Mouse (Mus musculus) cerebellum, adult 9-10 months (tissue): ENCODE measurements around the gene Pcbp3.
A peak's percentile ranks its signal among the peaks of the same experiment; 100 is the strongest.

Experiments
- DNase-seq: peaks from one replicate; pipeline ENCODE4 v3.0.0; 2022

The Pcbp3 gene

DNA sequence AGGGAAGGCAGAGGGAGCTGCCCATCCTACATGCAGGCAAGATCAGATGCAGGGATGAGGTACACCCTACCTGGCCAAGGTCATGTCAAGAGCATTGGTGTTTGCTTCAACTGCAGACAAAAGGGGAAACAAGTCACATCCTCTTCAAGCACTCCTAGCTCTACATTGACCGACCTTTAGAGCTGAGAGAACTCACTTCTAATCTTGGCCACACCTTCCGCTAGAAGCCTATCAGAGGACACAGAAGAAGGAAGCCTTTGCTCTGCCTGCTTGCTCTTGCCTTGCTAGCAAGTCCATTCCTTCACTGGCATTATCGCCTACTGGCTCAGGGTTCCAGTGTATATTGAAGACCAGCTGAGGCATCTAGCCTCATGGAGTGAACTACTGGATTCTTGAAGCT lies 119.6 kb downstream of the Pcbp3 start:
- no peak for DNase-seq

DNA sequence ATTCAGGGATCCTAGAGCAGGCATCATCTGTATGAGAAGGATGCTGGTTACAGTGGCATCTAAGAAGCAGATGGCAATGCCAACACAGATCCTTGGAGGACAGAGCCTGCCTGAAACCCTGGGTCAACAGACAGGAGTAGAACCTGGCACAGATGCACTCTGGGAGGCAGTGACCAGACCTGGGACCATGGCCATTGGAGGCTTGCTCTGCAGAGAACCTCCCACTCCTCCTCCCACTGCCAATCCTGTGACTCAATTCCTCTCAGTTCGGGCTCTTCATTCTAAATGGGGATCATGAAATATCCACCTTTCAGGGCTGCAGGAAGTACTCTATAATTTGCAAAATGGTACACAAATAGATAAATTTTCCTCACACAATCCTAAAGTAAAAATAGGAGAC lies 120.5 kb downstream of the Pcbp3 start:
- no peak for DNase-seq

DNA sequence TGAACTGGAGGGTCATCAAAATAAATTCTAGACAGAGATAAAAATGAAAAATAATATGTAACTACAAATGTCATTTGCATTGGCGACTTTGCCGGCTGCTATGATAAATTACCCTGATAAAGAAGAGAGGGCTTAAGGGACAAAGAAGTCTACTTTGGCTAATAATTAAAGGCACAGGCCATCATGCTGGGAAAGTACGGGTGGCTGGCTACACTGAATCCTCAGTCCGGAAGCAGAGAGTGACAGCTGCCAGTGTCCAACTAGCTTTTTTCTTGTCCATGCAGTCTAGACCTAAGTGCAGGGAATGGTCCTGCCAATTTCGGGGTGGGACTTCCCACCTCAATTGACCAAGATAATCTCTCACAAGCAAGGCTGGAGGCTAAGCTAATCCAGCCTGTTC lies 121.1 kb downstream of the Pcbp3 start:
- no peak for DNase-seq

DNA sequence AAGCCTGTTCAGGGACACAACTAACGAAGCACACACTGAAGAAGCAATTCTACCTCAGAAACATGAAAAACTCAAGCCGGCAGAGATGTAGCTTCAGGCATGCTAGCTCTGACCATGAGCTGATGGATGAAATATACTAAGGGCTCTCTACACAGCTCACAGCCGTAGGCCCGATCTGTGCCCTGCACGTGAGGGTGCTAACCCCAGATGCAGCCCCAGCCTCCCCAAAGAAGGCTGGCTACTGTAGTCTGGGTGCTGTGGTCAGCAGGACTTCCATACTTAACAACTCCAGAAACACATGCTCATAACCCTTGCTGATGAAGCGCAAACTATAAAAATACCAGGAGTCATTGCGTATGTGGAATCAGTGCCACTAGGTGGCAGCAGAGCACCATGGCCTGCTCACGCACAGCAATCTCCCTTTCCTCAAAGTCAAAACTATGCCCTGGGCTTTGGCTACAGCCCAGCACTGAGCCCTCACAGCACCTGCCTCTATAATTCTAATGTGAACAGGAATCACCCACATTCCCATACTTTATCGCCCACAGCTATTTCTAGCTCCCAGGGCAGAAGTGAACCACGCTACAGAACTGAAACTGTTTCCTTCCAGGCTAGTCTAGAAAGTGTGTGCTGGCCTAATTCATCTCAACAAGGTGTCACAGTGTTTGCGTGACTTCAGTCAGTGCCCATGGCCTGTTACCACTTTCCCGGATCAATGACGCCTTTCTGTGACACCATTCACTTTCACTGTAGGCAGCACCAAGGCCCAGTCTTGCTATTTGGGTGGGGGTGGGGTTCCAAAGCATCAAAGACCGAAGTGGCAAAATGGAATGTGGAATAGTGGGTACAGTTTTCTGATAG lies 126.0 kb downstream of the Pcbp3 start:
- peak; percentile 93 for DNase-seq

DNA sequence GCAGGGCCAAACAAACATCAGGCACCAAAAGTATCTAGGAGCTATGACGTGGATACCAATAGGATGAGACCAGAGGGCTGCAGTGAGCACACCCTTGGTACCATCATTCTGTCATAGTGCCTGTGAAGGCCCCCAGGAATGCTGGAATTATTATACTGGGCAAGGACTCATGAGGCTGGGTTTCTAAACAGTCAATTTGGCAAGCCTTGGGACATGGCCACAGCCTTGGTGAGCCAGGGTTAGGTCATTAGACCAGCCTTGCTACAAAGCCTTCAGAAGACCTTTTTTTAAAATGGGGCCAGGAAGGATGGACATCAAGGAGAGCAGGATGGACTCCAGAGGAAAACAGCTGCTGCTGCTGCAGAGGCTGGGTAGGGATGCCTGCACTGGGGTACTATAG lies 128.8 kb downstream of the Pcbp3 start:
- DNase-seq = no peak

DNA sequence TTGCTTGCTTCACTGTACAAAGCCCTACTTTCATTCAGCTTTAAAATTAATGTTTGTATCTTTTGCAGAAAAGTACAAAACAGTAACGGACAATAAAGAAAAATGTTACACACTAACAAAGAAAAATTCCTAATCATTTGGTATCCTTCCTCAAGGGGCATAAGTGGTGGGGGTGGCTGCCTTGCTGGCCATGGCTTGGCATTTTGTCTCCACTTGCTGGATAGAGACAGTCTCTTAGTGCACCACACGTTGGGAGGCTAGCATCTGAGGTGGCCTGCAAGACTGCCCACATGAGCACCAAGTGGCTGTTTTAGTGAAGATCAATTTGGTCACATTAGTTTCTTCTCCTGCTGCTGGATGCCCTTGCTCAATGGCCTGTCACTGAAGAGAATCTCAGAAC lies 129.8 kb downstream of the Pcbp3 start:
- DNase-seq = no peak

DNA sequence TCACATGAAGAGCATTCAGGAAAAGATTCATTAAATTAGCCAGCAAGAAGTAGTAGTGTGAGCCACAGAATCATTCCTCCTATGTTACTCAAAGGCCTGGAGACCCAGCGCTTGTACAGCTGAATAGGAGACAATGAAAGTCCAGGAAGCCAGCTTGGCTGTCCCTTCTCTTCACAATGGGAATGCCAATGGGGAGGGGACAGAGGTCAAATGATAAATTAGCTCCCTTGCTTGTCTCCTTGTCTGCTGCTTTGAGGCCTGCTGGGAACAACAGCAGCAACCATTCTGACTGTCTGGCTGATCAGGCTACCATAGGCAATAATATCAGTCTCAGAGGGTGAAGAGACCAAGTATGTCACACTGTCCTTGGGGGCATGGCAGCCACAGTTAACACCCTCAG lies 130.5 kb downstream of the Pcbp3 start:
- DNase-seq = no peak

DNA sequence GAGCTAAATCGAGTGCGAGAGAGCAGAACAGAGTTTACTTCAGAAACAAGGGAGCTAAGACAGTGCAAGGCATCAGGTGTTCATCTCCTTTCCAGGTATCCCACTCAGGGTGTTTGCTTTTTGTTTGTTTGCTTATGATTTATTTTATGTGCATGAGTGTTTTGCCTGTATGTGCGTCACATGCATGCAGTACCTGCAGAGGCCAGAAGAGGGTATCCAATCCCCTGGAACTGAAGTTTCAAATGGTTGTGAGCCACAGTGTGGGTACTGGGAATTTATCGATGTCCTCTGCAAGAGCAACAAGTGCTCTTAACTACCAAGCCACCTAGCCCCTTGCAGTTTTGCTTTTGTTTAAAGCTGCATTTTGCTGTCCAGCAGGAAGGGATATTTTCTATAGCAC lies 132.8 kb downstream of the Pcbp3 start:
- DNase-seq = no peak

DNA sequence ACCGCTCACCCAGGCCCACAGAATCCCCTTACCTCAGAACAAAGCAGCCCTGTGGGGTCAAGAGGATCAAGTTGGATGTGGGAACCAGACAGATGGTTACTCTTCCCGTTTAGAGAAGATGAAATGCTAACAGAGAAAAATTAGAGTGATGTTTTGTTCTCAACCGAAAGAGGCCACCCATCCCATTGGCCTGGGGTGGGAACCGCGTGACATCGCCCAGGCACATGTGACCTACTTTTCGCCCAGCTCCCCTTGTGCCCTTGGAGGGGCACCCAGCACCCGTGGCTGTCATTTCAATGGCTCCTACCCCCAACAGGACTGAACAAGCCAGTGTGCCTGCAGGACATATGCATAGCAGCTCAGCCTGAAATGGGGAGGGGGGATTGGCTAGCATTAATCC lies 139.0 kb downstream of the Pcbp3 start:
- no peak for DNase-seq

DNA sequence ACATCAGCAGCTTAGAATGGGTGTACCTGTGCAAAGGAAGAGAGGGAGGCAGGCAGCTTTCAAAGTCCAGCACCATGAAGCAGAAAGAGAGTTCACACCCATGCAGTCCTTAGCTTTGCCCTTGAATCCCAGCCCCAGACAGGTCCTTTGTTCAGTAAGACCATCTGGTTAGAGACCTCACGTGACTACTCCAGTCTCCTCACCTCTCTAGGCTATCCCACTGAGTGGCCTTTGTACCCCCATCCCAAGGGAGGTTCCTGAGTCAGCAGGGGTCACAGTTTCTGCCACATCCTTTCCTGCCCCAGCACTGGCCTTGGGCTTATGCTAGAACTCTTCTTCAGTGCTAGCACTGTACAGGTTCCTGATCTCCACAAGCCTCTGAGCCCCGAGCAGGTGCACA lies 142.4 kb downstream of the Pcbp3 start:
- DNase-seq = peak; percentile 33

DNA sequence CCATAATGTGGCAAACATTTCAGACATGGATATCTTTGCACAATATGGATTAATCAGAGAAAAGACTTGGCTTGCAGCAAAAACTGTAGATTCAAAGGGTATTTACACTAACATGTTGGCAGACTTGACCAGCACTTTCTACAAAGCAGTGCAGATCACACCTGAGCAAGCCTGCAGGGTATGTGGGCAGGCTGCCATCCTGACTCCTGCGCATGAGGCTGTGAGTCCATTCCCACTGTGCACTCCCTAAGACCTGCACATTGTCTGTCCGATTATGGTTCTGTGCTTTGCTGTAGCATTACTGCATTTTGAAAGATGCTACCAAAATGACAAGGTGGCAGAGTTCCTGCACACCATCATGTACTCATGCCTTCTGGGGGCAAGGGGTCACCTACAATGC lies 143.3 kb downstream of the Pcbp3 start:
- peak; percentile 76 for DNase-seq

DNA sequence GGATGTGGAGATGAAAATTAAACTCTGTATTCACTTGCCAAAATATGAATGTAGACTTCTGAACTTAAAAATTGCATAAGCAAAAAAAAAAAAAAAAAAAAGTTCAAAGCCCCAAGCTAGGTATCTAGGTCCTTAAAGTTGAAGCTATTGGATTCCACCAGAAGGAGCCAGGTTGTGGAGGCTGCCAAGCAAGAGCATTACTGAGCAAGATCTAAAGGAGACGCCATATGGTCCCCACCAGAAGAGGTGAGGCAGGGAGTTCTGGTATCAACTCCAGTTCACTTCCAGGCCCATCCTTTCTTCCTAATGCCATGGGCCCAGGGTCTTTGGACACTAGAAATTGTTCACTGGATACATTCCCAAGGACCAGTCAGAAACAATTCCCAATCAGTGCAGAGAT lies 144.8 kb downstream of the Pcbp3 start:
- DNase-seq = no peak

DNA sequence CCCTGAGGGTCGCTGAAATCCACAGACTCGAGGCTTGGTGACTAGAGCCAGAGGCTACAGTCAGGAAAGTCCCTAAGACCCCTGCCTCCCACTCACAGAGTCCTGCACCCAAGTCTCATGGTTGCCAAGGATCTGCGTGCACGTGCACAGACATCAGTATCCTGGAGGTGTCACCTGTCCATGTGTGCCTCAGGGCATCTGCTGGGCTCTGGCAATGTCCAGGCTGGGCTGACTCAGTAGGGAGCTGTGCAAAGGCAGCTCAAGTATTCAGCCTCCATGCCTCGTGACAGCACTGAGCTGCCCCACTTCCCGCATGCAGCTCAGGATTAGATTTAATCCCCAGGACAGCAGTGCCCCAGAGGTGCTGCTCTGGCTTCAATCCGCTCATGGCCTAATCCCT lies 145.3 kb downstream of the Pcbp3 start:
- DNase-seq = no peak

DNA sequence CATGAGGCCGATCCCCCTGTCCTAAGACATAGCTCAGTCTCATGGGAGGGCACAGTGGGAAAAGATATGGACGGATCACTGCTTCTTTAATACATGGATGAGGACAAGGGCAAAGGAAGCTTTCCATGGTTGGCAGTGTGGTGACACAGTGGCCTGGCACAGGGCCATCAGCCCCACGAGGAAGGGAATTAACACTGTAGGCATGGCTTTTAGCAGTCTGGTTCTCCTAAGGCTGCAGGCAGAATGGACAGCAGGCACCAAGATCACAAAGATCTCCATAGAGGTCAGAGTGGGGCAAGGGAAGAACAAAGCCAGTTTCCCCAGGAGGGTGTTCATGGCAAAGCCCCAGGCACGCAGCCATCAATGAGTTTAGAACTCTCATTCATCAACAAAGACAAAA lies 146.2 kb downstream of the Pcbp3 start:
- DNase-seq = peak; percentile 80

DNA sequence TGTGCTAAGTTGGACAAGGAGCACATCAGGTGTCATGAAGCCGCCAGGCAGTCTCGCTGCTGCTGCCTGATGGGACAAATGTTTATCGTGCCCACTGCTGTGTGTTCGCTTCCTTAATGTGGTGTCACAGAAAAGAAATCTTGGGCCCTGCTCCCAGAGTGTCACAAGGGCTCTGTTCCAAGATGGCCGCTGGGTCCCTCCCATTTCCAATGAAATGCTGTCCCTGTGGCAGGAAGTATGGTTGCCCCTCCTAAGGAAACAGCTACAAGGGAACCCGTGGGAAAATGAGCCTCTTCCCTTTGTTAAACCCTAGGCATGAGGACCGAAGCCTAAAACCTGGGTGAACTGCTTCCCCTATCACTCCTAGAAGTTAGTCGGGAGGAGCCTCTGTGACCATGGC lies 146.9 kb downstream of the Pcbp3 start:
- DNase-seq = peak; percentile 38

DNA sequence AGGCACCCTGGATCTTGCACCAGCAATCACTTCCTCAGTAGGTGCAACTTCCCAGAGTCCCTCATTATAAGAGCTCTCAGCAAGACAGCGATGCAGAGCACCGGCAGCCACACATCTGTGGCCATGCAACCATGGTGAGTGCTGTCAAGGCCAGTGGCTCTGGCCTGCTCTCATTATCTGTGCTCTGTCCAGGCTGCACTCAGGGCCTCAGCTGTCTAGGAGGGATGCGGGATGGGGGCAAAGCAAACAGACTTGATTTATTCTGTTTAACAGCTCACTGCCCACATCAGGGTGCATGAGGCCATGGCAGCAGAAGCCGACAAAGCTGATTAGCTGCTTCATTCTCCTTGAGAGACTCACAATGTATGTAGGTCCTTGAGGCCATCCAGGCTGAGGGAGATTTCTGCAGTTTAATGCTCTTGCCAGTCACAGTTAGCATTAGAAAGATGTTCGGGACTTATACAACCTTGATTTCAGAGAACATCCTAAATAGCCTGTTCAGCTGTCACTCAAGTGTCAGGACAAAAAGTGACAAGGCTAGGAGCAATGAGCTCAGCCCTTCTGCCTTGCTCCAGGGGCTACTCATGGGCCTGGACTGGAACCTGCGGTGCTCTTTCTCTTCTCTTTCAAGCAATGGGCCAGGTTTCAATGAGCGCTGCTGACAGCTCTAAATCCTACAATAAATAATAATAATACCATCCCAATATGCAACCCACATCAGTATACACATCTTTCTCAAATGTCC lies 151.6 kb downstream of the Pcbp3 start:
- peak; percentile 39 for DNase-seq

DNA sequence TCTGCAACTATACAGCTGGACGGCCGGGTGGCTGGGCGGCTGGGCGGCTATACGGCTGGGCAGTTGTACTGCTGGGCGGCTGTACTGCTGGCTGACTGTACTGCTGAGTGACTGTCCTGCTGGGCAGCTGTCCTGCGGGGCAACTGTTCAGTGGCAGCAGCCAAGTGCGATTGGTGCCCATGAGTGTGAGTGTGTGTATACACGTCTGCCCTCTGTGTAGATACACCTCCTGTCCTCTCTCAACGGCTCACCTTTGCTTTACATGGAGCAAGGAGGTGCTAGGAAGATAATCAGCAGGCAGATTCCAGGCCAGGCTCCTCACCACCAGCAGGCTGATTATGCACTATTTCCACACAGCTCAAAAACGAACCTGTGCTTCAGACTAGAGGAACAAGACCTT lies 152.2 kb downstream of the Pcbp3 start:
- DNase-seq = peak; percentile 54

DNA sequence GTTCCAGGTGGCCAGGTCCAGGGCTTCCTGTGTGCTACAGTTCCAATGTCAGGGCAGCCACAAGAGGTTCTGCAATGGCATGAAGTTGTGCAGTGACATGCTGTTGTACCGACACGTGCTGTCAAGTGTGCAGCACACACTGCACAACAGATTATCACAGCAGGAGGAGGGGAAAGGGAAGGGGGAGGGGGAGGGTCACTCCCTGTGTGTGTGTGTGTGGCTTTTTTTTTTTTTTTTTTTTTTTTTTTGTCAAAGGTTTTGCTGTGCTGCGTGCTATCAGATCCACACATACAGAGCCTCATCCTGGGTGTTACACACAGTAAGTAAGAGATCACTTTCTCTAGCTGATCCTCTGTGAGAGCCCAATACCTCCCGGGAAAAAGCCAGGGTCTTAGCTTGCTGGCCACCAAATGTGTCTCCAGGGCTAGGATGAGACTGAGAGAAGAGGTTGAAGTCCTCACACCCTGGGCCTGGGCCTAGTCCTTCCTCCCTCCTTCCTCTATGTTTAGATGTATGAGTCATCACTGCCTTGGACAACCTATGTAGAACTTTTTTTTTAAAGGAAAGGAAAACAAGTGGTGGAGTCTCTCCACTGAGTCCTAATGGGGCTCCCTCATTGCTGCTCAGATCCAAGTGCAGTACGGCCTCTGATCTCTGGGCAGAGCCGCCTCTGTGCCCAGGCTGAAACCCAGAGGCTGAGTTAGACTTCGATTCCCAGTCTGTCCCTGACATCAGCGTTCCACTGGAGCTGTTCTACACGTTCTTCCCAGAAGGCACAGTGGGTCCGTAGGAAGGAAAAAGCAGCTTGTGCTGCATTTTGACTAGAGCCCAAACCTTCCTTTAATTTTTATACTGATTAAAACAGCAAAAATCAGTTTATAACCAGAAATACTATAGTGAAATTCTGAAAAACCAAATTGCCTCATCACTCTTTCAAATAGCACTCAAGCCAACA lies 153.0 kb downstream of the Pcbp3 start:
- DNase-seq = peak; percentile 53

DNA sequence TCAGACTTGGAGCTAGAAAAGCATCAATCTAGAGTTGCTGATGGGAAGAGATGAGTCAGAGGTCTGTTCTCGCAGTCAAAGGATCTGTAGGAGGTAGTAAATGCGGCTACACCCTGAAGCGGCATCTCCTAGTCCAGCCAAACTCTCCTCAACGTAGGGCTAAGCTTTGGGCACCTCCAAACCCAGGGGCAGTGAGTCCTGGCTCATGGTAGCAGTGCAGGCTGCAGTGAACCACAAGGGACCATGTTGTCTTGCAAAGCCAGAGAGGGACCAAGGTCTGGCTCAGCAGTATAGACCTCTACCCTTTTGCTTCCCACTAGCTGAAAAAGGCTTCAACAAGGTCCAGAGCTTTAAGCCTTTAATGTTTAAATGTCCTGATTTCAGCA lies 159.2 kb downstream of the Pcbp3 start:
- no peak for DNase-seq

DNA sequence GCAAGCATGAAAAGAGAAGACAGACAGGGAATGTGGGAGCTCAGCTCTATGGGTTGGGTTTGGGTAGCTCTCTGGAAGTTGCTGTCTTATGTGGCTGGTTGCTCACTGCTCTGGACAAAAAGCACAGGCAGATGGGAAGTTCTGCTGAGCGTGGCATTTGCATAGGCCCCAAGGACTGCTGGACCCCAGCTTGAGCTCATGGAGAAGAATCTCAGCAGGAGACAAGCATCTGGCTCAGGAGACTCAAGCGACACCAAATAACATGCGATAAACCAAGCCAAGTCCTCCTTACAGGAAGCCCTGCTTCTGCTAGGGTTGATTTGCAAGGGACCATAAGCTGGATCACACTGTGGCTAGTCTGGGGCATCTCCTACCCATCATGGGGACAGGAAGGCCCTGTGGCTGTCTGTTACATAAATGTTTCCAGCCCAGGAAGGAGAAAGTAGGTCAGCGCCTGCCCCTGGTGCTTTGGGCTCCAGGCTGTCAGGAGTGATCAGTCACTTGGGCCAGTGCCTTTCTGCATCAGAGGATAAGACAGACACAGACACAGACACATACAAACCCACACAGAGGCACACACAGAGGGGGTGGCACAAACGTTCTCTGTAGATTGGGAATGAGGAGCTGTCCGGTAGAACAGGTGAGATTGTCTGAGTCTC lies 159.7 kb downstream of the Pcbp3 start:
- peak; percentile 97 for DNase-seq

DNA sequence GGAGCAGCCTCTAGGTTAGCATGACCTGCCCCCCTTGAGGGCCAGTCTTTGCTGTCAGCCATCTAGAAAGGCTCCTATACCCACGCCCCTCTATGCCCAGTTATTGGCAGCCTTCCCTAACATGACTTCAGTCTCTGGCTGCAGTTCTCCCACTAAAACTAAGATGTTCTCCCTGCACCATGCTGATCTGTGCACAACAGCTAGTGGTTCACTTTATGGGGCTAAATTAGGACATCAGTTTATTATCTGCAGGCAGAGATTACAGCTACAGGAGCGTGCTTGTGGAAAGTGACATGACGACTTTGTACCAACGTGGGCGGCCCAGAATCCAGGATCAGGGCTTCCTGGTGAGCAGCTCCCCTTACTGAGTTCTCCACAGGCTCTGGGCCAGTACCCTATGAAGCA lies 160.4 kb downstream of the Pcbp3 start:
- DNase-seq = peak; percentile 72

DNA sequence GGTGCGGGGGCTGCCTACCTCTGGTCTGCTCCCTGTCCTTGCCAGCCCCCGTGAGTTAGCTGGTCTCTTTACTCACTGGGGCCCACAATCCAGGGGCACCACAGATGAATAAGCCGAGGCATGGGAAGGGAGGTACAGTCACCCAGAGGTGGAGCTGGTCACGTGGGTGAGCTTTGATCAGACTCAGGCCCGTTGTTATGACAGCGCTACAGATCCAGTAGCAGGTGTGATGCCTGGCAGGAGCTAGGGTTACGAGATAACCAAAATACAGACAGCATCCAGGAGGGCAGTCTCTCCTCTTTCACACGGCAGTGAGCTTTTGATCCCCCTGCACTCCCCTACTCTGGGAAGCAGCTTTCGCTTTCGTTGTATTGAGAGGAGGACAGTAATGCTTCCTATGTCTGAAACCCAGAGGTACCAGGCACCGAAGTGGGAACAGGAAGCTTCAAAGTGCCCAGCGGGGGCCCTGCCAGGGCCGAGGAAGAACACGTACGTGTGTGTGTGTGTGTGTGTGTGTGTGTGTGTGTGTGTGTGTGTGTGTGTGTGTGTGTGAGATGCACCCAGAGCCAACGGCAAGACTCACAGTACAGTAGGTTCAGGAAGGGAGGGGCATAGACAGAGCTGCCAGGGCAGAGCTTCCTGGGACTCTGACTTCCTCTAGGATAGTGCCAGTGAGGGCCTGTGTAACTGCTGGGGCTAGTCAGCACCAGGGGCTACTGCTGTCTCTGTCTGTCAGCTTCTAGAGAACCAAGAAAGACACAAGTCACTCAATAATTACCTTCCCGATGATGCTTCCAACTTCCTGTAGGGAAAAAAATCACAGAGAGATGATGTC lies 162.7 kb downstream of the Pcbp3 start:
- peak; percentile 62 for DNase-seq
